Mouse (Mus musculus) brown adipose tissue, adult 24 weeks (tissue): Measurements from ENCODE around the gene Ppp2r5c. TPM values are rescaled to one million over a fixed set of nuclear protein-coding genes. Genes with fewer than 3 reads are reported as not detected.

Experiments used
- H3K27ac ChIP-seq: fragments of 200-500 bp; replicated peaks from 2 replicates; pipeline ENCODE4 v1.5.1; 2012; ENCODE audit warnings: low read depth, mild to moderate bottlenecking, low read length
- H3K4me1 ChIP-seq: fragments of 200-500 bp; 2 replicates; pipeline ENCODE4 v1.6.1; 2012; ENCODE audit warnings: low read length, mixed read lengths; ENCODE audit not compliant: control insufficient read depth, insufficient read depth, insufficient read length
- H3K4me3 ChIP-seq: fragments of 200-500 bp; 2 replicates; pipeline ENCODE4 v1.5.1; 2012; ENCODE audit warnings: low read depth, mild to moderate bottlenecking, low read length, moderate library complexity; ENCODE audit not compliant: insufficient read depth
- polyA plus RNA-seq: library from polyadenylated mRNA; stranded (reverse); fragments of >200 nt; gene quantifications from 2 replicates; pipeline ENCODE4 v1.2.4, GENCODE M21; 2012; ENCODE audit not compliant: missing spikeins, insufficient read depth, insufficient read length

Ppp2r5c gene
- polyA plus RNA-seq, 1 experiment, result 64.3 TPM

DNA sequence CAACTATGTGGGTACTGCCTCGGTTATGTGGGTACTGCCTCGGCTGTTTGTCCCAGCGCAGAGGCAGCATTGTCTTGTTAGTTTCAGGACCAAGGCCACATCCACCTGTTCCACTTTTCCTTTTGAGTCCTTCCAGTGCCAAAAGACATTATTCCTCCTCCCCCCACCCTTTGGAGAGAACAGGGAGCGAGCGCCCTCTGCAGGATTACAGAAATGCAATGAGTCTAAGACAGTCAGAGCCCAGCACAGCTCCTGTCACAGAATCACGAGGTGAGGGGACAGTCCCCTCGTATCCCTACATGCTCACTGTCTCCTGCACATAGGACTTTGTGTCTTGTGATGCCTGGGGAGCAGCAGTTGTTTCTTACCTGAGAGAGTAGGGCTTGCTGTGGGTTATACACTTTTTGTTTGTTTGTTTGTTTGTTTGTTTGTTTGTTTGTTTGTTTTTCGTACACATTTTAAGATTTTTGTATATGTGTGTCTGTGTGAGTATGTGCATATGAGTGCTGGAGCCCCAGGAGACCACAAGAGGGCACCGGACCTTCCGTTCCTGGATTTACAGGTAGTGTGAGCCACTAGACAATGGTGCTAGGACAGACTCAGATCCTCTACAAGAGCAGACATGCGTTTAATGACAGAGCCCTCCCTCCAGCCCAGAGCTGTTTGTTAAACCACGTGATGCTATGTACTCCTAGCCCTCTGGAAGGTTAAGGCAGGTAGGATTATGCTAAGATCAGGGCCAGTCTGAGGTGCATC is 43.2 kb downstream of the Ppp2r5c start:
- Histone ChIP-seq H3K4me1 (peaks cover 33% of the 10 kb centered on the region), H3K4me3 (no peak overlapping the region), H3K27ac (no peak overlapping the region)

GRCm38 (mm10) chr12:110492436-110492835 is 45.5 kb downstream of the Ppp2r5c start:
- Histone ChIP-seq H3K4me3 (no peak overlapping the region), H3K27ac (no peak overlapping the region), H3K4me1 (peaks cover 34% of the 10 kb centered on the region)

DNA sequence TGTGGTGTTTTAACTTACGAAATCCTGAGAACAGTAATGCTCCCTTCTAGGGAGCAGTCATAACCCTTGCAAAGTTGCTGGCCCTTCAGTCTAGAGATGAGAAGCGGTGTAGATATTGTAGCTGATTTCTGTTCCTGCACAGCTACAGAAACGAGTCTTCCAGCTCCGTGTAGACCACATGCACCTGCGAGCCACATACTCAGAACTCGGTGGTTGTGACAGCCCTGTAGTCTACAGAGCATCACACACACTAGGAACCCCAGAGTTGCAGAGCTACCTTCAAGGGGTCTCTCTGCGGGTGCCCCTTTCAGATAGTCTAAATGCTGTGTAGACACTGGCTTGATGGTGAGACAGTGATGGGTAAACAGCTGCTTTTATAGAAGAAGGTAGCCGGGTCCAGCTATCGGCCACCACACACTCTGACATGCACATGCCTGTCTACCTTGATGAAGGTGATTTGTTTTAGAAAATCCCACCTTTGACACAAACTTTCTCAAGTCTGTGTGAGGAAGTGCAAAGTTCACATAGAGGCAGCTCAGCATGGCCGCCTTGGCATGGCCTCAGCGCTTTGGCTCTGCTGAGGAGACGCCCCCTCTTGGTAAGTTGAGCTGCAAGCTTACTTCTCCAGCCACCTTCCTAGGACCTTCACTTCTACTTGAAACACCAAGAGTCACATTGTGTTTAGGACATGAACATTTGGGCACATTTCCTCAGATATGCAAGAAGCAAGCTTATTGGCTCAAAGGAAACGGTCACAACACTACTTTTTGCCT is 46.9 kb downstream of the Ppp2r5c start:
- no peak overlapping the region for H3K4me3 ChIP-seq
- no peak overlapping the region; the same call in 1 of the 2 replicates for H3K27ac ChIP-seq
- peaks cover 32% of the 10 kb centered on the region for H3K4me1 ChIP-seq

GRCm38 (mm10) chr12:110494846-110495245 is 47.9 kb downstream of the Ppp2r5c start:
- no peak overlapping the region for H3K27ac ChIP-seq
- no peak overlapping the region for H3K4me3 ChIP-seq
- peaks cover 40% of the 10 kb centered on the region for H3K4me1 ChIP-seq

DNA sequence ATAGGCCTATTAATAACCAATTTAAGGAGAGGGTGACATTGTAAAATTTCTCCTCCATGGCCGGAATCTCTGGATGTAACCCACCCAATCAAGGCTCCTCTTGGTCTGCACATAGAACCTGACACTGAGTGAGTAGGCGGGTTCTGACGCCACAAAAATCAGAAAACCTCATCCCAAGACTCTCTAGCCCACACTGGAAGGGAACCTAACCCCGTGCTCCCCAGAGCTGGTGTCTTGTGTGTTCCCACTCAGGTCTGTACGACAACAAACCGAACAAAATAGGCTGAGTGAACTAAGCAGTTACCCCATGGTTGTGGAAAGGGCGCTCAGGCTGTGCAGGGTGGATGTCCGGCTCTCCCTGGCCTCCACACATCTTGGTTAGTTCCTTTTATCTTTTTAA is 48.3 kb downstream of the Ppp2r5c start:
- Histone ChIP-seq H3K4me1 (peaks cover 42% of the 10 kb centered on the region), H3K4me3 (no peak overlapping the region), H3K27ac (no peak overlapping the region)

DNA sequence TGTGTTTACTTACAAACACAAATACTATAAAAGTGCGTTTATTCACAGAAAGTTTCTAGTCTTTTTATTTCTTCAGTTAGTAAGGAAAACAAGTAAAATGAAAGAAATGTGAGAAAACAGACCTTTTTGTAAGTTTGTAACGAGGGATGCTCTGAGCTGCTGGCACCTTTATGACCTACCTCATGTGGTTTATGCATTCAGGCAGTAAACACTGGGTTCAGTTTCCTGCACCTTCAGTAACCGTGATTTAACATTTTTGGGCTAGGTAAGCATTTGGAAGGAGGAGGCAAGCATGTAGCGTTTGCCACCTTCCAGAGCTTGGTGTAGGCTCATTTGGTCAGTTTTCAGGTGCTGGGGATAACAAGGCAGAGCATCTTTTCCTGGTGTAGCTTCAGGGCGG is 49.1 kb downstream of the Ppp2r5c start:
- H3K4me3 ChIP-seq, result no peak overlapping the region
- peaks cover 45% of the 10 kb centered on the region for H3K4me1 ChIP-seq
- H3K27ac ChIP-seq, result no peak overlapping the region

DNA sequence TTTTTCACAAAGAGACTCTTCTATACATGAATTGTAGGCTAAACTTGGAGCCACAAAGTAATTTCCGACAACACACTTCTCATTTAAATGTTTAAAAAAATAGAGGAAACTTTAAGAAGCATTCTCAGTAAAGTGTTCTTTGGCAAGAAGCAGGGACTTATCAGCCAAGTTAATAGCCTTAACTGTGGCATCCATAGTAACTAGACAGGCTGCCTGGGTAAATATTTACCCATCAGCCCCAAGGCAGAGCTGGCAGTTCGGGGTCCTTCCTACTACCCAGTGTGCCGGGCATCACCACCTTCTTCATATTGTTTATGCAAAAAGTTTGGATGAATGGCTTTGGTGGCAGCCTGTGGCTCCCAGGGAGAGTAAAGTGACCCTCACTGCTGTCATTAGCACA is 50.1 kb downstream of the Ppp2r5c start:
- peak overlapping the region; percentile 72 for H3K27ac ChIP-seq
- H3K4me1 ChIP-seq, result peaks cover 46% of the 10 kb centered on the region
- no peak overlapping the region for H3K4me3 ChIP-seq

DNA sequence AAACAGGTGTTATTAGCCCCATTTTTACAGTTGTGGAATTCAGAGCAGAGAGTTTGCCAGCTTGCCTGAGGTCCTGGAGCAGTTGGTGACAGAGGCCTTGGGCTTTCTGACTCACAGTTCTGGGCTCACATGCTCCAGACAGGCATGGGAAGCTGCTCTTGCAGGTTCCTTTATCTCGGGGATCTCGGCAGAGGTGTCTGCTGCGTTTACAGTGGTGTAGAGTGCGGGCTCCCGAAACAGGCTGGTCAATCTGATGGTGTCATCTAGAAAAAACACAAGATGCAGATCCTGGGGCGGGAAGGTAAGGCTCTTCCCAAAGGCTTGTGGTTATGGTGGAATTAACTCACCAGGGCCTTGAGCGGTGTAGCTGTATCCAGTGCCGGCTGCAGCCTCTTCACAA is 50.6 kb downstream of the Ppp2r5c start:
- no peak overlapping the region for H3K4me3 ChIP-seq
- peak overlapping the region; percentile 72 for H3K27ac ChIP-seq
- H3K4me1 ChIP-seq, result peaks cover 49% of the 10 kb centered on the region

- H3K4me1 ChIP-seq, result peaks cover 57% of the 10 kb centered on the region
- peak overlapping the region; percentile 19; the same call in 1 of the 2 replicates for H3K4me3 ChIP-seq
- H3K27ac ChIP-seq, result peak overlapping the region; percentile 95
Observed at GRCm38 (mm10) chr12:110498283-110499224, 51.6 kb downstream of the Ppp2r5c start.

DNA sequence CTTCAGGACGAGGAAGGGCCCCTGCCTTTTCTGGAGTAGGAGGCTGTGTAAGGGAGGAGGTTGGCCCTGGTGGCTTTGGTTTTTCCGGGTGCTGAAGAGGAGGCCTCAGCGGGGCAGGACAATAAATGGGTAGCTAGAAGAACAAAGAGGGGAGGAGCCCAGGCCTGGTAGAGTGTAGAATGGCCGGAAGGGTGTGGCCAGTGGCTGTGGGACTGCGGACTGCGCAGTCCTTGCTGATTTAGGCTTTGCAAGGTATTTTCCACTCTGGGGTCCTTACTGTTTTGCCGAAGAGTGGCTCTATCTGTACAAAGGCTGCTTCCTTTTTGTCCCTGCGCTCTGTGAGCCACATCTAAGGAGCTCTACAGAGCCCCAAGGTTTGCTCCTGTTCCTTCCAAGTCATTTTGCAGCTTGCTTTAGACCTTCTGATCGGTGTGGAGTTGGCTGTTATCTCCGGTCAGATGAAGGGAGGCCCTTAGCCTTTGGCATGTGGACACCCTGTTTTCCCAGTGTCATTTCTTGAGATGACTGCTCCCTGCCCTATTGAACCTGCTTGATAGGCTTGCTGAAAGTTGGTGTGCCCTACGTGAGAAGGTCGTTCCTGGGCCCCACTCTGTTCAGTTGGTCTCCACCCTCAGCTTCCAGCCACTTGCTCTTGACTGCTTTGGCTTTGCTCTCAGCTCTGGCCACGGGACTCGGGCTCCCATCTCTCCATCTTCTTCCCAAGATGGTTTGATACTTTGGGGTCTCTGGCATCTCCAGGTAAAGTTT is 52.5 kb downstream of the Ppp2r5c start:
- Histone ChIP-seq H3K4me3 (peak overlapping the region; percentile 36), H3K4me1 (peaks cover 57% of the 10 kb centered on the region), H3K27ac (peak overlapping the region; percentile 95)

DNA sequence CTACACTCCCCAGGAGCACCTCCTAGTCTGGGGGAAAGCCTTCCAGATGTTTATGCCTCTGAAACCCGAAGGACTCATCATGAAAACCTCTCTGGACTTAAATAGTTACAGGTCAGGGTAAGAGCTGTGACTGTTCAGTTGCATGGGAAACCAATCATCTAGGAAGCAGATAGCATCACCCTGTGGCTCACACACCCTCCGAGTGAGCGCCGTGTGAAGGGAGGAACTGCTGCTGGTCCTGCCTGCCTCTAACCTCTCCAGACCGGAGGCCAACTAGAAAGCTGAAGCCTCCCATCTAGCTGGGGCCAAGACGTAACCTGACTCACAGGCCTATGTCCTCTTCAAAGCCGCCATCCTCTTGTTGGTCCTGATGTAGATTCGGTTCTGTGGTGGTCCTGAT is 53.2 kb downstream of the Ppp2r5c start:
- Histone ChIP-seq H3K27ac (peak overlapping the region; percentile 95), H3K4me3 (peak overlapping the region; percentile 36; the same call in 1 of the 2 replicates), H3K4me1 (peaks cover 64% of the 10 kb centered on the region)

GRCm38 (mm10) chr12:110503406-110504144 is 56.7 kb downstream of the Ppp2r5c start:
- no peak overlapping the region for H3K4me3 ChIP-seq
- peak overlapping the region; percentile 77 for H3K27ac ChIP-seq
- H3K4me1 ChIP-seq, result peaks cover 61% of the 10 kb centered on the region

GRCm38 (mm10) chr12:110504145-110504490 is 57.2 kb downstream of the Ppp2r5c start:
- Histone ChIP-seq H3K4me3 (no peak overlapping the region), H3K27ac (no peak overlapping the region), H3K4me1 (peaks cover 60% of the 10 kb centered on the region)

- no peak overlapping the region for H3K4me3 ChIP-seq
- peaks cover 60% of the 10 kb centered on the region for H3K4me1 ChIP-seq
- no peak overlapping the region for H3K27ac ChIP-seq
Observed at GRCm38 (mm10) chr12:110504793-110505192, 57.9 kb downstream of the Ppp2r5c start.
